Mouse (Mus musculus) skeletal muscle tissue, adult 2 months (tissue): Measurements from ENCODE around the gene Pkib.

ENCODE experiments used
- DNase-seq: peaks from one replicate; pipeline ENCODE4 v3.0.0-alpha.2; 2012; ENCODE audit warnings: low read depth, low spot score

Pkib gene

GRCm38 (mm10) chr10:57740733-57741132 lies 109.0 kb downstream of the Pkib start:
- DNase-seq: no peak

- DNase-seq: no peak
These were observed 109.6 kb downstream of the Pkib start for GRCm38 (mm10) chr10:57741351-57741750.

- no peak for DNase-seq
These were observed 111.3 kb downstream of the Pkib start for GRCm38 (mm10) chr10:57743045-57743444.

GRCm38 (mm10) chr10:57743606-57744016 lies 111.8 kb downstream of the Pkib start:
- peak; percentile 47 for DNase-seq

DNA sequence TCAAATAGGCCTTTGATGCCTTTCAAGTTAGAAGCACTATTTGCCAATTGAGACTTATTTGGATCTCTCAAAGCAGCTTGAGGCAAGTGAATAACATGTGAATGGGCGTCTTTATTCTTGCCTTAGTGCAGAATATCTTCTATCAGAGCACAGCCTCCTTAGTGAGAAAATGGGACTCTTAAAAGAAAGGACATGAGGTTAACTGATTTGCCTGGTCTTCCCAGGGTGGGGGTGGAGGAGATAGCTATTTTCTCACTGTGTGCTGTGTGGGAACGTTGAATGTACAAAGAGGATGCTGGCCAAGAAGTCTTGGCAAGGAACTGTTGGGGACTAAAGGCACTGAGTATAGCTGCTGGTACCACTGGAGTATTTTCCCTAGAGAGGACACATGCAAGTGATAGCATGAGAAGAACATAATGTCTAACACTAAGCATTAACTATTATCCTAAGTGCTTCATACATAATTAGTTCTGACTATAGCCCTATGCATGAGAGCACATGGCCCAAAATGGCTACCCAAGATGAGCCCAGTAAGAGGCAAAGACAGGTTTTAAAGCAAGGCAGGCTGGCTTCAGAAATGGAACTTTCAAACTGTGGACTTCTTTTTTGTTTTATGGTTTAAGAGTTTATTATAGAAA lies 112.5 kb downstream of the Pkib start:
- DNase-seq: no peak

GRCm38 (mm10) chr10:57745452-57745851 lies 113.7 kb downstream of the Pkib start:
- no peak for DNase-seq

GRCm38 (mm10) chr10:57747127-57747526 lies 115.3 kb downstream of the Pkib start:
- DNase-seq: no peak

DNA sequence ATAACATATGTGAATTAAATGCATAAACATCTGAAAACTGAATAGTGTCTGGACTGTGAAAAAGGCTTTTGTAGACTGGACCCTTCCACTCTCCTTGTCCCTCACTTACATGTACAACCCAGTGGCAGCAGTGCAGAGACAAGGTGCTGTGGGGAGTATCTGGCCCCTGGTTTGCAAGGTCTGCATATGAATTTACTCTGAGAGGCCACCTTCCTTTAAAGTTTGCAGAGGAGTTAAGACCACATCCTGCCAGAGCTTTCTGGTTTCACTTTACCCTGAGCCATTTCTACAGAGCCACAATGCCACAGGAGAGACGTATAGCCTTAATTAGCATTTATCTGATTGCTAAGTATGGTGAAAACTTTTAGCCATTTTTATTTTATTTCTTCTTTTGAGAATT lies 121.6 kb downstream of the Pkib start:
- no peak for DNase-seq

GRCm38 (mm10) chr10:57755201-57755736 lies 123.5 kb downstream of the Pkib start:
- no peak for DNase-seq

- no peak for DNase-seq
These were observed 127.2 kb downstream of the Pkib start for GRCm38 (mm10) chr10:57758999-57759398.

GRCm38 (mm10) chr10:57760694-57761093 lies 128.9 kb downstream of the Pkib start:
- DNase-seq: no peak

DNA sequence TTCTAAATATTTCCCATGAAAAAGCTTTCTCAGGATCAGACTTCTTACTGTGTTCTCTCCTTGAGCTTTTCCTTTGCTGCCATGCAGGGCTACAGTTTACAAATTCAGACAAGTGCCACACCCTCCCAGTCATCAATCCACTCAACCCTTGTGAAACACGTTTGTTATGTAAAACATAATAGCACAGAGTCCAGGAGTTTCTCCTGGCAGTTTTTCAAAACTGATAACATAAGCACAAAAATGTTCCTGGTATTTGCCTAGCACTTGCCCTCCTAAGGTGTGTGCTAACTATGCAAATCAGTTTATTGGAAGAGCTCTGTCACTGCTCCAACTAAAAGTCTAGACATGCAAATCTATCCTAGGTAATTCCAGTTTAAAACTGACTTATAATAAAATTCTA lies 131.3 kb downstream of the Pkib start:
- no peak for DNase-seq

GRCm38 (mm10) chr10:57783289-57784130 lies 151.7 kb downstream of the Pkib start:
- no peak for DNase-seq

DNA sequence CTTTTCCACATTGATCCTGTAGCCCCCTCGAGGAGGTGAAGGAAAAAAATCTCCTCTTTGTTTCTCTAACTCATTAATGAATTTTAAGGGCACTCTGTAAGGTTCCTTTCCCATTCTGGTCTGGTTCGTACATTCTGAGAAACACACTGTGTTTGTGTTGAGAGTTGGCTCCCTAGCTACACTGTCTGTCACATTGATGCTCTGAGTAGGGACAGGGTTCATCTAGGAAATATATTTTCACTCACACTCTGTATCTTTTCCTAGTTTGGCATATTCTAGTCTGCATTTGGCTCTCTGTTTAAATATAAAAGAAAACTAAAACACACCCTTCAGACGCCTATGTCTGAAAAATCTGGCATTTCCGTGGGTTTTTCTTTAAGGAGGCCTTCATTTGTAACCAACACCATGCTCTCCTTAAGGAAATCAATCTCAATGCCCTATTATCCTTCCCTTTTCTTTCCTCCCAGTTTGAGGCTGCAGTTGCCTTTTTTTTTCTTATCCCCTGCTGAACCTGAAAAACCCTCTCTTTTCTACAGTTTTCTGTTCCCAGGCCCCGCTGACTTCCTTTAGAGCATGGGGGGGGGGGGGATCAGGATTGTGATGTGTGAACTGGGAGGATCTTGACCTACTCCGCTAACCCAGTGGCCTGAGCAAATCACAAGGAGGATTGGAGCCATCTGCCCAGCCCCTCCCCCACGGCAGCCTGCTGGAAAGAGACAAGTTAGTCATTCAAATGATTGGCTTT lies 152.5 kb downstream of the Pkib start:
- DNase-seq: peak; percentile 10

GRCm38 (mm10) chr10:57784876-57785150 lies 153.0 kb downstream of the Pkib start, which contains the start of gene Fabp7:
Gene Fabp7 (plus strand): TSS chr10:57784881.
- DNase-seq: no peak

DNA sequence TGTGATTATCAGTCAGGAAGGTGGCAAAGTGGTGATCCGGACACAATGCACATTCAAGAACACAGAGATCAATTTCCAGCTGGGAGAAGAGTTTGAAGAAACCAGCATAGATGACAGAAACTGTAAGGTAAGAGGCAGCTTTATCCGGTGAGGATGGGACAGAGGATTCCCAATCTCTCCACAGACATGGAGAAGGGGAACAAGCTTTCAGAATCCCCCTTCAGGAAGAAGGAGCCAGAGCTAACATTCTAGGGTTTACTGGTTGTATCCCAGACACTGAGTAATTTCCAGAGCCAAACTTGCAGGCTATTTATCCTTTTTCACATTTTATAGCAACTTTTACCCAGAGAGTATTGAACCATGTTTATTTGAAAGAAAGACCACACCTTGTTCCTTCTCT lies 153.8 kb downstream of the Pkib start:
- DNase-seq: no peak
